Mouse (Mus musculus) ES-Bruce4 (cell line): Measurements from ENCODE around the gene Slc16a8. TPM values are rescaled to one million over a fixed set of nuclear protein-coding genes. Genes with fewer than 3 reads are reported as not detected.
"Not testable (repeated sequence)": the region's sequence is repeated elsewhere in the genome, so short reads cannot be mapped to it uniquely, and the experiment has no call there.

Source experiments
- H3K27ac ChIP-seq: 2 replicates; pipeline ENCODE4 v1.5.1; 2012; ENCODE audit warnings: low read length, inconsistent platforms; ENCODE audit not compliant: insufficient read depth
- H3K27me3 ChIP-seq: 2 replicates; pipeline ENCODE4 v1.6.1; 2012; ENCODE audit warnings: mild to moderate bottlenecking, low read length, inconsistent platforms; ENCODE audit not compliant: control insufficient read depth, poor library complexity, insufficient read depth, severe bottlenecking
- H3K36me3 ChIP-seq: 2 replicates; pipeline ENCODE4 v1.6.1; 2012; ENCODE audit warnings: inconsistent platforms, mild to moderate bottlenecking, low read length, moderate library complexity; ENCODE audit not compliant: control insufficient read depth, poor library complexity, insufficient read depth, severe bottlenecking
- H3K4me1 ChIP-seq: one replicate; pipeline ENCODE4 v1.8.1; 2011; ENCODE audit warnings: low read length; ENCODE audit not compliant: control insufficient read depth, insufficient read depth
- H3K4me3 ChIP-seq: 2 replicates; pipeline ENCODE4 v1.5.1; 2011; ENCODE audit warnings: low read depth, mild to moderate bottlenecking, low read length
- H3K9ac ChIP-seq: 2 replicates; pipeline ENCODE4 v1.6.1; 2012; ENCODE audit warnings: low read depth, mild to moderate bottlenecking, inconsistent platforms; ENCODE audit not compliant: poor library complexity, severe bottlenecking
- H3K9me3 ChIP-seq: replicated peaks from 2 replicates; pipeline ENCODE4 v1.6.1; 2012; ENCODE audit warnings: mild to moderate bottlenecking, low read length, inconsistent platforms; ENCODE audit not compliant: control insufficient read depth, poor library complexity, insufficient read depth, severe bottlenecking
- CTCF ChIP-seq: IDR thresholded peaks from one replicate; pipeline ENCODE4 v1.8.1; 2011; ENCODE audit warnings: low read depth, low read length
- EP300 ChIP-seq: IDR thresholded peaks from 2 replicates; pipeline ENCODE4 v1.6.1; 2011; ENCODE audit warnings: low read depth, low read length; ENCODE audit not compliant: insufficient read depth
- POLR2A ChIP-seq: IDR thresholded peaks from one replicate; pipeline ENCODE4 v1.8.1; 2011; ENCODE audit warnings: low read length; ENCODE audit not compliant: insufficient read depth
- polyA plus RNA-seq: library from polyadenylated mRNA; stranded (reverse); fragments of >200 nt; gene quantifications from 2 replicates; pipeline ENCODE4 v1.2.4, GENCODE M21; 2011; ENCODE audit warnings: low read depth; ENCODE audit not compliant: missing spikeins, insufficient read depth, insufficient read length

Slc16a8 gene
- polyA plus RNA-seq, 1 experiment: not detected

DNA sequence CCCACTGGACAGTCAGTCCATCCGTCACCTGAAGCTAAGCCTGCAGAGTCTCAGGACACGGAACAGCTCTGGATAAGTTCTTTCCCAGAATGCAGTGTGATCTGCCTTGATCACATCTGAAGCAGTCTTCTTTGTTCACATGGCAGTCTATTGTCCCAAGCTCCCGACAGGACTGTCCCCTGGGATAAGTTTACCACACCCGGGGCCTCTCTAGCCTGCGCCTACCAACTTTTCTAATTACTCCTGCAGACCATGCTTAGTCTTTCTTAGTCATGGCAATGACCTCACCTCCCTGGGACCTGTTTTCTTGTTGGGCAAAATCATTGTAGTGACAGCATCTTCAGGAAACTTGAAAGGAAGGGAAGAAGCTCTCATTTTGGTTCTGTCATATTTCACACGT is 16.5 kb downstream of the Slc16a8 start:
- no peaks in the 10 kb centered on the region for H3K4me1 ChIP-seq
- H3K9ac ChIP-seq: no peak overlapping the region
- H3K27ac ChIP-seq: no peak overlapping the region
- H3K4me3 ChIP-seq: no peak overlapping the region
- no peak for TF ChIP-seq CTCF
- TF ChIP-seq EP300: no peak
- TF ChIP-seq POLR2A: no peak
- peaks cover 48% of the 10 kb centered on the region for H3K36me3 ChIP-seq
- H3K9me3 ChIP-seq: no peaks in the 10 kb centered on the region
- no peaks in the 10 kb centered on the region for H3K27me3 ChIP-seq

DNA sequence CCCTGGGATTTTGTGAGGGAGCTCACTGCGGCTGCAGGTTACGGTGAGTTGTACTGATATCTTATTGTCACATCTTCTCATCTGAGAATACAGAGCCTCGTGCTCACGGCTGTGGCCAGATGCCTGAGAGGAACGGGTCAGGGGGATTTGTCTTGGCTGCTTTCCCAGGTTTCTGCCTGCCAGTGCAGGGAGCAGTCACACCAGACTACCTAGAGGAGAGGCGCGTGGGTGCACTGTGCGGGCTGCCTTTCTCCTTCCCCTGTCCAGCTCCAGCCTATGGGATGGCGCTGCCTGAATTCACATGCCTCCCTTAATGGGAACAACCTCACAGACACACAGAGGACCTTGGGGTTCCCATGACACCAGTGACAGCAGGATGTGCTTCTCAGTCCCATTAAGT is 19.3 kb downstream of the Slc16a8 start:
- Histone ChIP-seq H3K9ac (no peak overlapping the region), H3K36me3 (peaks cover 55% of the 10 kb centered on the region), H3K4me3 (no peak overlapping the region), H3K9me3 (no peaks in the 10 kb centered on the region), H3K27me3 (no peaks in the 10 kb centered on the region), H3K27ac (no peak overlapping the region), H3K4me1 (no peaks in the 10 kb centered on the region)
- TF ChIP-seq POLR2A (no peak), CTCF (no peak), EP300 (no peak)

- peak within 1 kb of the TSS; percentile 93 for H3K4me3 ChIP-seq
- H3K36me3 ChIP-seq: peaks cover 15% of the 10 kb centered on the region
- no peaks in the 10 kb centered on the region for H3K9me3 ChIP-seq
- TF ChIP-seq CTCF (no peak), POLR2A (peak; percentile 43)
- H3K27ac ChIP-seq: peak within 1 kb of the TSS; percentile 93
- H3K27me3 ChIP-seq: no peaks in the 10 kb centered on the region
- no peaks in the 10 kb centered on the region for H3K4me1 ChIP-seq
- H3K9ac ChIP-seq: peak within 1 kb of the TSS; percentile 79
These were observed 25.3 kb downstream of the Slc16a8 start, which contains the start of the genes Pick1 and Gm49486 for GRCm38 (mm10) chr15:79229058-79229821. Gene Pick1 (plus strand): TSS chr15:79229173. Gene Gm49486 (plus strand): TSS chr15:79229391.

DNA sequence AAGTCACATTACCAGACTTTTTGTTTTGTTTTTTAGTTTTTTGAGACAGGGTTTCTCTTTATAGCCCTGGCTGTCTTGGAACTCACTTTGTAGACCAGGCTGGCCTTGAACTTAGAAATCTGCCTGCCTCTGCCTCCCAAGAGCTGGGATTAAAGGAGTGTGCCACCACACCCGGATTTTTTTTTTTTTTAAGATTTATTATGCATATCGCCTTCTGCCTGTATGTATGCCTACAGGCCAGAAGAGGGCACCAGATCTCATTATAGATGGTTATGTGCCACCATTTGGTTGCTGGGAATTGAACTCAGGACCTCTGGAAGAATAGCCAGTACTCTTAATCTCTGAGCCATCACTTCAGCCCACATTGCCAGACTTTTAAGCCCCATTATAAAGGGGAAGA is 28.8 kb downstream of the Slc16a8 start:
- H3K36me3 ChIP-seq, H3K4me1 ChIP-seq, H3K9me3 ChIP-seq, H3K9ac ChIP-seq, H3K27ac ChIP-seq, H3K4me3 ChIP-seq, H3K27me3 ChIP-seq: not testable (repeated sequence)

- Histone ChIP-seq H3K4me1 (peaks cover 4% of the 10 kb centered on the region), H3K36me3 (no peaks in the 10 kb centered on the region), H3K27ac (no peak overlapping the region), H3K9ac (no peak overlapping the region), H3K9me3 (no peaks in the 10 kb centered on the region), H3K27me3 (no peaks in the 10 kb centered on the region), H3K4me3 (no peak overlapping the region)
- TF ChIP-seq CTCF (peak; percentile 89), EP300 (no peak)
These were observed 29.9 kb downstream of the Slc16a8 start for GRCm38 (mm10) chr15:79224685-79225084.

DNA sequence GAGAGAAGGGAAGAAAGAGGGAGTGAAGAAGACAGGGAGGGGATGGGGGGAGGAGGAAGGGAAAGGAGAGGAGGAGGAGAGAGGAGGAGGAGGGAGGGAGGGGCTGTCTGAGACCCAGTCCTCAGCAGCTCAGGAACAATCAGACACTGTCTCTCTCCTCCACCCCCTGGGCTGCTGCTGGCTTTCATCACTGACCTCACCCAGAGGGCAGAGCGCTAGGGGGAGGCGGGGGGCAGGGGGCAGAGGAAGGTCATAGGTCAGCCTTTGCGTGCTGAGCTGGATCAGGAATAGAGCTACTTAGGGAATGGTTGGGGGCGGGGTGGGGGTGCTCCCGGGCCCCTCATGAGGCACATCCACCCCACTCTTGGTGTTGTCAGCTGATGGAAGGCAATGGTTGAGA is 30.9 kb downstream of the Slc16a8 start:
- Histone ChIP-seq H3K4me1 (peaks cover 4% of the 10 kb centered on the region), H3K36me3 (no peaks in the 10 kb centered on the region), H3K27me3 (no peaks in the 10 kb centered on the region), H3K4me3 (no peak overlapping the region), H3K27ac (no peak overlapping the region), H3K9ac (no peak overlapping the region), H3K9me3 (no peaks in the 10 kb centered on the region)
- TF ChIP-seq POLR2A (no peak), EP300 (0 out of 2 replicates have a peak, but pooled peaks have one; percentile 13), CTCF (no peak)
